Mouse (Mus musculus): ENCODE results near the gene Ppp1r12a. TPM values are rescaled to one million over a fixed set of nuclear protein-coding genes. Genes with fewer than 3 reads are reported as not detected.

Ppp1r12a gene
- polyA plus RNA-seq, 1 experiment from 2014 or later = 82.9 TPM

- H3K27me3 ChIP-seq (replicated peaks; ENCODE audit: insufficient read depth, low read length) = no peaks in the 10 kb centered on the region
- no peak overlapping the region for H3K9ac ChIP-seq (replicated peaks; ENCODE audit: low read depth)
- WGBS = 73% methylated on average over 4 of the region's 4 CpGs
- ATAC-seq = no peak
- no peak for DNase-seq (ENCODE audit: low spot score)
- no peaks in the 10 kb centered on the region for H3K36me3 ChIP-seq (ENCODE audit: insufficient read depth, low read length)
- no peaks in the 10 kb centered on the region for H3K4me1 ChIP-seq (ENCODE audit: insufficient read depth, low read depth, low read length)
- no peak overlapping the region for H3K4me2 ChIP-seq (replicated peaks; ENCODE audit: low read depth, low read length)
- H3K9me3 ChIP-seq (ENCODE audit: low read length) = no peaks in the 10 kb centered on the region
- H3K27ac ChIP-seq (ENCODE audit: low read length) = no peak overlapping the region
- H3K4me3 ChIP-seq (ENCODE audit: low read depth, low read length) = no peak overlapping the region
- TF ChIP-seq EP300 (IDR thresholded peaks at IDR 0.05) = no peak
- TF ChIP-seq CTCF (IDR thresholded peaks at IDR 0.05) = no peak
Measured at GRCm38 (mm10) chr10:108143991-108144525, 17.9 kb upstream of the Ppp1r12a start.

GRCm38 (mm10) chr10:108145701-108146100 is 16.3 kb upstream of the Ppp1r12a start:
- Histone ChIP-seq H3K9ac (replicated peaks; ENCODE audit: low read depth) (no peak overlapping the region), H3K36me3 (ENCODE audit: insufficient read depth, low read length) (no peaks in the 10 kb centered on the region), H3K27ac (ENCODE audit: low read length) (no peak overlapping the region), H3K4me2 (replicated peaks; ENCODE audit: low read depth, low read length) (no peak overlapping the region), H3K4me1 (ENCODE audit: insufficient read depth, low read depth, low read length) (no peaks in the 10 kb centered on the region), H3K4me3 (ENCODE audit: low read depth, low read length) (no peak overlapping the region), H3K9me3 (ENCODE audit: low read length) (no peaks in the 10 kb centered on the region), H3K27me3 (replicated peaks; ENCODE audit: insufficient read depth, low read length) (no peaks in the 10 kb centered on the region)
- ATAC-seq (no peak), DNase-seq (ENCODE audit: low spot score) (no peak)
- 89% methylated on average over 9 of the region's 9 CpGs for WGBS
- TF ChIP-seq EP300 (IDR thresholded peaks at IDR 0.05) (no peak), CTCF (IDR thresholded peaks at IDR 0.05) (no peak)

GRCm38 (mm10) chr10:108147031-108147430 is 15.0 kb upstream of the Ppp1r12a start:
- H3K27me3 ChIP-seq (replicated peaks; ENCODE audit: insufficient read depth, low read length) = no peaks in the 10 kb centered on the region
- no peak overlapping the region for H3K4me3 ChIP-seq (ENCODE audit: low read depth, low read length)
- ATAC-seq (no peak), DNase-seq (ENCODE audit: low spot score) (no peak)
- 77% methylated on average over 9 of the region's 9 CpGs for WGBS
- no peak overlapping the region for H3K4me2 ChIP-seq (replicated peaks; ENCODE audit: low read depth, low read length)
- H3K9ac ChIP-seq (replicated peaks; ENCODE audit: low read depth) = no peak overlapping the region
- H3K4me1 ChIP-seq (ENCODE audit: insufficient read depth, low read depth, low read length) = no peaks in the 10 kb centered on the region
- no peak overlapping the region for H3K27ac ChIP-seq (ENCODE audit: low read length)
- no peaks in the 10 kb centered on the region for H3K36me3 ChIP-seq (ENCODE audit: insufficient read depth, low read length)
- H3K9me3 ChIP-seq (ENCODE audit: low read length) = no peaks in the 10 kb centered on the region
- TF ChIP-seq CTCF (IDR thresholded peaks at IDR 0.05) (no peak), EP300 (IDR thresholded peaks at IDR 0.05) (no peak)

- Histone ChIP-seq H3K4me1 (ENCODE audit: insufficient read depth, low read depth, low read length) (no peaks in the 10 kb centered on the region), H3K9me3 (ENCODE audit: low read length) (no peaks in the 10 kb centered on the region), H3K4me2 (replicated peaks; ENCODE audit: low read depth, low read length) (no peak overlapping the region), H3K9ac (replicated peaks; ENCODE audit: low read depth) (no peak overlapping the region), H3K27me3 (replicated peaks; ENCODE audit: insufficient read depth, low read length) (no peaks in the 10 kb centered on the region), H3K36me3 (ENCODE audit: insufficient read depth, low read length) (no peaks in the 10 kb centered on the region), H3K27ac (ENCODE audit: low read length) (no peak overlapping the region), H3K4me3 (ENCODE audit: low read depth, low read length) (no peak overlapping the region)
- no peak for DNase-seq (ENCODE audit: low spot score)
- no peak for TF ChIP-seq EP300 (IDR thresholded peaks at IDR 0.05)
- no peak for TF ChIP-seq CTCF (IDR thresholded peaks at IDR 0.05)
- ATAC-seq = no peak
- 79% methylated on average over 3 of the region's 3 CpGs for WGBS
Measured at GRCm38 (mm10) chr10:108153301-108153700, 8.7 kb upstream of the Ppp1r12a start.

GRCm38 (mm10) chr10:108155042-108155686 is 6.8 kb upstream of the Ppp1r12a start:
- Histone ChIP-seq H3K4me2 (replicated peaks; ENCODE audit: low read depth, low read length) (peak overlapping the region; percentile 28; the same call in 1 of the 2 replicates), H3K27me3 (replicated peaks; ENCODE audit: insufficient read depth, low read length) (no peaks in the 10 kb centered on the region), H3K4me3 (ENCODE audit: low read depth, low read length) (no peak overlapping the region), H3K27ac (ENCODE audit: low read length) (no peak overlapping the region), H3K4me1 (ENCODE audit: insufficient read depth, low read depth, low read length) (no peaks in the 10 kb centered on the region), H3K9me3 (ENCODE audit: low read length) (no peaks in the 10 kb centered on the region), H3K9ac (replicated peaks; ENCODE audit: low read depth) (no peak overlapping the region), H3K36me3 (ENCODE audit: insufficient read depth, low read length) (no peaks in the 10 kb centered on the region)
- peak; percentile 70 for ATAC-seq
- TF ChIP-seq CTCF (IDR thresholded peaks at IDR 0.05) (no peak), EP300 (IDR thresholded peaks at IDR 0.05) (peak; percentile 37; the same call in 1 of the 2 replicates)
- WGBS = 30% methylated on average over 21 of the region's 21 CpGs
- peak; percentile 52 for DNase-seq (ENCODE audit: low spot score)

GRCm38 (mm10) chr10:108155687-108156067 is 6.3 kb upstream of the Ppp1r12a start:
- Histone ChIP-seq H3K9ac (replicated peaks; ENCODE audit: low read depth) (no peak overlapping the region), H3K4me1 (ENCODE audit: insufficient read depth, low read depth, low read length) (no peaks in the 10 kb centered on the region), H3K4me3 (ENCODE audit: low read depth, low read length) (no peak overlapping the region), H3K27me3 (replicated peaks; ENCODE audit: insufficient read depth, low read length) (no peaks in the 10 kb centered on the region), H3K27ac (ENCODE audit: low read length) (no peak overlapping the region), H3K9me3 (ENCODE audit: low read length) (no peaks in the 10 kb centered on the region), H3K36me3 (ENCODE audit: insufficient read depth, low read length) (no peaks in the 10 kb centered on the region), H3K4me2 (replicated peaks; ENCODE audit: low read depth, low read length) (no peak overlapping the region)
- ATAC-seq (no peak), DNase-seq (ENCODE audit: low spot score) (no peak)
- 82% methylated on average over 7 of the region's 7 CpGs for WGBS
- TF ChIP-seq EP300 (IDR thresholded peaks at IDR 0.05) (no peak), CTCF (IDR thresholded peaks at IDR 0.05) (no peak)
